Mouse (Mus musculus): ENCODE measurements around the gene Taldo1. TPM values are rescaled to one million over a fixed set of nuclear protein-coding genes. Genes with fewer than 3 reads are reported as not detected.

Gene Taldo1
- polyA plus RNA-seq, 1 experiment from 2014 or later, result 322 TPM

- WGBS, result 9% methylated on average over 24 of the region's 24 CpGs
- peak; percentile 40; the same call in 1 of the 2 replicates for ATAC-seq (ENCODE audit: low FRiP score, low TSS enrichment)
- no peak overlapping the region for H3K27ac ChIP-seq (ENCODE audit: low read depth, low read length)
- no peak overlapping the region for H3K4me3 ChIP-seq (ENCODE audit: low read length)
- H3K4me1 ChIP-seq (ENCODE audit: control insufficient read depth, insufficient read depth, low read length), result no peaks in the 10 kb centered on the region
- H3K9ac ChIP-seq (ENCODE audit: low read depth, low read length), result no peak overlapping the region
- no peaks in the 10 kb centered on the region for H3K9me3 ChIP-seq (ENCODE audit: control insufficient read depth, low read length)
- no peaks in the 10 kb centered on the region for H3K36me3 ChIP-seq (ENCODE audit: control insufficient read depth, insufficient read depth, low read length)
- H3K4me2 ChIP-seq (replicated peaks; ENCODE audit: low read depth, low read length), result peak overlapping the region; percentile 5; the same call in 1 of the 2 replicates
- peaks cover 8% of the 10 kb centered on the region for H3K27me3 ChIP-seq (ENCODE audit: control insufficient read depth, insufficient read depth, low read length)
These were observed 30.5 kb upstream of the Taldo1 start for GRCm38 (mm10) chr7:141361510-141361909.

GRCm38 (mm10) chr7:141363106-141363751 lies 28.8 kb upstream of the Taldo1 start:
- Histone ChIP-seq H3K27ac (ENCODE audit: low read depth, low read length) (no peak overlapping the region), H3K4me2 (replicated peaks; ENCODE audit: low read depth, low read length) (no peak overlapping the region), H3K9me3 (ENCODE audit: control insufficient read depth, low read length) (no peaks in the 10 kb centered on the region), H3K9ac (ENCODE audit: low read depth, low read length) (no peak overlapping the region), H3K27me3 (ENCODE audit: control insufficient read depth, insufficient read depth, low read length) (peaks cover 8% of the 10 kb centered on the region), H3K4me1 (ENCODE audit: control insufficient read depth, insufficient read depth, low read length) (no peaks in the 10 kb centered on the region), H3K4me3 (ENCODE audit: low read length) (no peak overlapping the region), H3K36me3 (ENCODE audit: control insufficient read depth, insufficient read depth, low read length) (no peaks in the 10 kb centered on the region)
- ATAC-seq (ENCODE audit: low FRiP score, low TSS enrichment), result peak; percentile 70
- WGBS, result 50% methylated on average over 4 of the region's 4 CpGs

GRCm38 (mm10) chr7:141363752-141364125 lies 28.3 kb upstream of the Taldo1 start:
- peak; percentile 18 for ATAC-seq (ENCODE audit: low FRiP score, low TSS enrichment)
- 56% methylated on average over 2 of the region's 2 CpGs for WGBS

GRCm38 (mm10) chr7:141364349-141365048 lies 27.5 kb upstream of the Taldo1 start:
- Histone ChIP-seq H3K9ac (ENCODE audit: low read depth, low read length) (no peak overlapping the region), H3K27me3 (ENCODE audit: control insufficient read depth, insufficient read depth, low read length) (peaks cover 8% of the 10 kb centered on the region), H3K4me2 (replicated peaks; ENCODE audit: low read depth, low read length) (no peak overlapping the region), H3K4me3 (ENCODE audit: low read length) (no peak overlapping the region), H3K9me3 (ENCODE audit: control insufficient read depth, low read length) (no peaks in the 10 kb centered on the region), H3K27ac (ENCODE audit: low read depth, low read length) (no peak overlapping the region), H3K36me3 (ENCODE audit: control insufficient read depth, insufficient read depth, low read length) (no peaks in the 10 kb centered on the region), H3K4me1 (ENCODE audit: control insufficient read depth, insufficient read depth, low read length) (no peaks in the 10 kb centered on the region)
- ATAC-seq (ENCODE audit: low FRiP score, low TSS enrichment), result no peak
- WGBS, result 77% methylated on average over 5 of the region's 5 CpGs

More at GRCm38 (mm10) chr7:141363752-141364125, 28.3 kb upstream of the Taldo1 start:
- Histone ChIP-seq H3K9ac (ENCODE audit: low read depth, low read length) (no peak overlapping the region), H3K27me3 (ENCODE audit: control insufficient read depth, insufficient read depth, low read length) (peaks cover 8% of the 10 kb centered on the region), H3K27ac (ENCODE audit: low read depth, low read length) (no peak overlapping the region), H3K4me3 (ENCODE audit: low read length) (no peak overlapping the region), H3K4me1 (ENCODE audit: control insufficient read depth, insufficient read depth, low read length) (no peaks in the 10 kb centered on the region), H3K4me2 (replicated peaks; ENCODE audit: low read depth, low read length) (no peak overlapping the region), H3K9me3 (ENCODE audit: control insufficient read depth, low read length) (no peaks in the 10 kb centered on the region), H3K36me3 (ENCODE audit: control insufficient read depth, insufficient read depth, low read length) (no peaks in the 10 kb centered on the region)

- Histone ChIP-seq H3K4me1 (ENCODE audit: control insufficient read depth, insufficient read depth, low read length) (no peaks in the 10 kb centered on the region), H3K4me2 (replicated peaks; ENCODE audit: low read depth, low read length) (no peak overlapping the region), H3K4me3 (ENCODE audit: low read length) (no peak overlapping the region), H3K27me3 (ENCODE audit: control insufficient read depth, insufficient read depth, low read length) (peaks cover 8% of the 10 kb centered on the region), H3K9ac (ENCODE audit: low read depth, low read length) (no peak overlapping the region), H3K36me3 (ENCODE audit: control insufficient read depth, insufficient read depth, low read length) (no peaks in the 10 kb centered on the region), H3K9me3 (ENCODE audit: control insufficient read depth, low read length) (no peaks in the 10 kb centered on the region), H3K27ac (ENCODE audit: low read depth, low read length) (no peak overlapping the region)
- 72% methylated on average over 3 of the region's 3 CpGs for WGBS
- ATAC-seq (ENCODE audit: low FRiP score, low TSS enrichment), result no peak
These were observed 27.0 kb upstream of the Taldo1 start for GRCm38 (mm10) chr7:141365049-141365445.

- 75% methylated on average over 4 of the region's 4 CpGs for WGBS
- no peaks in the 10 kb centered on the region for H3K4me1 ChIP-seq (ENCODE audit: control insufficient read depth, insufficient read depth, low read length)
- H3K36me3 ChIP-seq (ENCODE audit: control insufficient read depth, insufficient read depth, low read length), result no peaks in the 10 kb centered on the region
- no peak overlapping the region for H3K27ac ChIP-seq (ENCODE audit: low read depth, low read length)
- no peaks in the 10 kb centered on the region for H3K9me3 ChIP-seq (ENCODE audit: control insufficient read depth, low read length)
- no peaks in the 10 kb centered on the region for H3K27me3 ChIP-seq (ENCODE audit: control insufficient read depth, insufficient read depth, low read length)
- H3K4me2 ChIP-seq (replicated peaks; ENCODE audit: low read depth, low read length), result no peak overlapping the region
- ATAC-seq (ENCODE audit: low FRiP score, low TSS enrichment), result no peak
- H3K9ac ChIP-seq (ENCODE audit: low read depth, low read length), result no peak overlapping the region
- H3K4me3 ChIP-seq (ENCODE audit: low read length), result no peak overlapping the region
These were observed 24.6 kb upstream of the Taldo1 start for GRCm38 (mm10) chr7:141367358-141367757.

- Histone ChIP-seq H3K4me1 (ENCODE audit: control insufficient read depth, insufficient read depth, low read length) (no peaks in the 10 kb centered on the region), H3K36me3 (ENCODE audit: control insufficient read depth, insufficient read depth, low read length) (no peaks in the 10 kb centered on the region), H3K4me3 (ENCODE audit: low read length) (no peak overlapping the region), H3K27me3 (ENCODE audit: control insufficient read depth, insufficient read depth, low read length) (no peaks in the 10 kb centered on the region), H3K9me3 (ENCODE audit: control insufficient read depth, low read length) (no peaks in the 10 kb centered on the region), H3K9ac (ENCODE audit: low read depth, low read length) (no peak overlapping the region), H3K4me2 (replicated peaks; ENCODE audit: low read depth, low read length) (no peak overlapping the region), H3K27ac (ENCODE audit: low read depth, low read length) (no peak overlapping the region)
- WGBS, result 65% methylated on average over 5 of the region's 5 CpGs
- no peak for ATAC-seq (ENCODE audit: low FRiP score, low TSS enrichment)
These were observed 22.1 kb upstream of the Taldo1 start for GRCm38 (mm10) chr7:141369918-141370317.

GRCm38 (mm10) chr7:141371942-141372595 lies 19.9 kb upstream of the Taldo1 start:
- no peak overlapping the region for H3K4me2 ChIP-seq (replicated peaks; ENCODE audit: low read depth, low read length)
- ATAC-seq (ENCODE audit: low FRiP score, low TSS enrichment), result no peak
- no peaks in the 10 kb centered on the region for H3K9me3 ChIP-seq (ENCODE audit: control insufficient read depth, low read length)
- no peak overlapping the region for H3K4me3 ChIP-seq (ENCODE audit: low read length)
- no peaks in the 10 kb centered on the region for H3K27me3 ChIP-seq (ENCODE audit: control insufficient read depth, insufficient read depth, low read length)
- no peak overlapping the region for H3K9ac ChIP-seq (ENCODE audit: low read depth, low read length)
- H3K36me3 ChIP-seq (ENCODE audit: control insufficient read depth, insufficient read depth, low read length), result no peaks in the 10 kb centered on the region
- no peaks in the 10 kb centered on the region for H3K4me1 ChIP-seq (ENCODE audit: control insufficient read depth, insufficient read depth, low read length)
- no peak overlapping the region for H3K27ac ChIP-seq (ENCODE audit: low read depth, low read length)
- WGBS, result 43% methylated on average over 6 of the region's 6 CpGs

- Histone ChIP-seq H3K9me3 (ENCODE audit: control insufficient read depth, low read length) (no peaks in the 10 kb centered on the region), H3K4me3 (ENCODE audit: low read length) (no peak overlapping the region), H3K4me1 (ENCODE audit: control insufficient read depth, insufficient read depth, low read length) (no peaks in the 10 kb centered on the region), H3K27ac (ENCODE audit: low read depth, low read length) (no peak overlapping the region), H3K9ac (ENCODE audit: low read depth, low read length) (no peak overlapping the region), H3K36me3 (ENCODE audit: control insufficient read depth, insufficient read depth, low read length) (no peaks in the 10 kb centered on the region), H3K27me3 (ENCODE audit: control insufficient read depth, insufficient read depth, low read length) (no peaks in the 10 kb centered on the region), H3K4me2 (replicated peaks; ENCODE audit: low read depth, low read length) (no peak overlapping the region)
- WGBS, result 54% methylated on average over 6 of the region's 6 CpGs
- no peak for ATAC-seq (ENCODE audit: low FRiP score, low TSS enrichment)
These were observed 18.4 kb upstream of the Taldo1 start for GRCm38 (mm10) chr7:141373611-141374010.

Data from kidney, embryonic 14.5 days (tissue).